Mouse (Mus musculus): ENCODE results near the gene Det1. TPM values are rescaled to one million over a fixed set of nuclear protein-coding genes. Genes with fewer than 3 reads are reported as not detected.

Det1 gene
- polyA plus RNA-seq, 1 experiment = 0.20 TPM

DNA sequence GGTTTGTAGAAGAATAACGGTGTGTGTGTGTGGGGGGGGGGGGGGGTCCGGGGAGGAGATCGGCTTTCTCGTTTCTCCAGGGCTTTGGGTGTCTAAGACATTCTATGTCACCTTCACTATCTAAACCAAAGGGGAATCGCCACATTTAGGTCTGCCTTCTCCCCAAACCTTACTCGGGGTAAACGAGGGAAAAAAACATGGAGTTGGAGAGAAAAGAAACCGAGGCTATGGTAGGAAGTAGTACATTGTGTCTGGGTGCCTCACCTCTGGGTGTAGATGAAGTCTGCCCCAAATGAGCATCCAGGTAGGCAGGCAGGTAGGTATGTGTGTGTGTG, 36.6 kb upstream of the Det1 start:
- H3K27me3 ChIP-seq (ENCODE audit: control insufficient read depth) = peaks cover 95% of the 10 kb centered on the region

DNA sequence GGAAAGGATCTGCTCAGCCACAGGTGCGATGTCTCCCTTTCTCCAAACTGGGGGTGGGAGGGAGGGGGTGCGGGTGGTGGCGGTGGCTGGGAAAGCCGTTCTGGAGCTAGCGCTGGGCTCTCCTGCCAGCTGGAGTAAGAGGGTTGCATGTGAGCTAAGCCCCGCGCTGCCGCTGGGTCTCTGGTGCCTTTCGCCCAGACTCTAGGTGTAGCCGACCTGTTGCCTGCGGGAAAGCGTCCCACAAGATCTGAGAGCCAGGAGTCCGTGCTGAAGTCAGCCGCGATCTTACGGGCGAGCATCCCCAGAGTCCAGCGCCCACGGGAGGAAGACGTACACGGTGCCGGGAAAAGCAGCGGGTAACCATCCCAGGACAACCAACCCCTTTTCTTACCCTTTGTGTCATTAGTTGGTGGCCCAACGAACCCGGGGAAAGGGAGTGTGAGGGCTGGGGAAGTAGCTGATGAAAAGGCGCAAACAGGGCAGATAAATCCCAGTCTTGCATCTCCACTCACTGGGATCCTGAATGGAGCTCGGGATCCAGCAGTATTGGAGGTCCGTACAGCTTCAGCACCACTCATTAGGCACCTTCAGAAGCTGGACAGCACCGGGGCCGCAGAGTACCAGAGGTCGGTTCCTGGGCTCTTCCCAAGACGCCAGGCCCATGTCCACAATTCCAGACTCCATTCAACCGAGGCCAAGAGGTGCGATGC, 36.1 kb upstream of the Det1 start:
- H3K9me3 ChIP-seq (ENCODE audit: control insufficient read depth, low read length) = peaks cover 5% of the 10 kb centered on the region; the same call in 1 of the 2 replicates
- TF ChIP-seq GATA1 (IDR thresholded peaks at IDR 0.05; ENCODE audit: low read length) (no peak), TAL1 (IDR thresholded peaks at IDR 0.05; ENCODE audit: low read length) (no peak)
- H3K4me1 ChIP-seq (ENCODE audit: control insufficient read depth) = no peaks in the 10 kb centered on the region
- H3K27me3 ChIP-seq (ENCODE audit: control insufficient read depth) = peaks cover 93% of the 10 kb centered on the region
- no peak overlapping the region for H3K4me3 ChIP-seq (replicated peaks)
- H3K36me3 ChIP-seq (ENCODE audit: control insufficient read depth) = no peaks in the 10 kb centered on the region

More for the DNA sequence above, 36.6 kb upstream of the Det1 start:
- Histone ChIP-seq H3K36me3 (ENCODE audit: control insufficient read depth) (no peaks in the 10 kb centered on the region), H3K4me3 (replicated peaks) (no peak overlapping the region), H3K4me1 (ENCODE audit: control insufficient read depth) (no peaks in the 10 kb centered on the region), H3K9me3 (ENCODE audit: control insufficient read depth, low read length) (peaks cover 5% of the 10 kb centered on the region; the same call in 1 of the 2 replicates)
- no peak for TF ChIP-seq TAL1 (IDR thresholded peaks at IDR 0.05; ENCODE audit: low read length)
- no peak for TF ChIP-seq GATA1 (IDR thresholded peaks at IDR 0.05; ENCODE audit: low read length)

GRCm38 (mm10) chr7:78882469-78882837, 35.4 kb upstream of the Det1 start:
- no peak overlapping the region for H3K4me3 ChIP-seq (replicated peaks)
- TF ChIP-seq TAL1 (IDR thresholded peaks at IDR 0.05; ENCODE audit: low read length) (no peak), GATA1 (IDR thresholded peaks at IDR 0.05; ENCODE audit: low read length) (no peak)

GRCm38 (mm10) chr7:78881607-78882468, 34.8 kb upstream of the Det1 start:
- no peak for TF ChIP-seq TAL1 (IDR thresholded peaks at IDR 0.05; ENCODE audit: low read length)
- no peak for TF ChIP-seq GATA1 (IDR thresholded peaks at IDR 0.05; ENCODE audit: low read length)
- Histone ChIP-seq H3K36me3 (ENCODE audit: control insufficient read depth) (no peaks in the 10 kb centered on the region), H3K9me3 (ENCODE audit: control insufficient read depth, low read length) (peaks cover 5% of the 10 kb centered on the region; the same call in 1 of the 2 replicates), H3K4me3 (replicated peaks) (no peak overlapping the region), H3K4me1 (ENCODE audit: control insufficient read depth) (no peaks in the 10 kb centered on the region), H3K27me3 (ENCODE audit: control insufficient read depth) (peaks cover 83% of the 10 kb centered on the region)

More at GRCm38 (mm10) chr7:78882469-78882837, 35.4 kb upstream of the Det1 start:
- Histone ChIP-seq H3K4me1 (ENCODE audit: control insufficient read depth) (no peaks in the 10 kb centered on the region), H3K9me3 (ENCODE audit: control insufficient read depth, low read length) (peaks cover 5% of the 10 kb centered on the region; the same call in 1 of the 2 replicates), H3K27me3 (ENCODE audit: control insufficient read depth) (peaks cover 86% of the 10 kb centered on the region), H3K36me3 (ENCODE audit: control insufficient read depth) (no peaks in the 10 kb centered on the region)

DNA sequence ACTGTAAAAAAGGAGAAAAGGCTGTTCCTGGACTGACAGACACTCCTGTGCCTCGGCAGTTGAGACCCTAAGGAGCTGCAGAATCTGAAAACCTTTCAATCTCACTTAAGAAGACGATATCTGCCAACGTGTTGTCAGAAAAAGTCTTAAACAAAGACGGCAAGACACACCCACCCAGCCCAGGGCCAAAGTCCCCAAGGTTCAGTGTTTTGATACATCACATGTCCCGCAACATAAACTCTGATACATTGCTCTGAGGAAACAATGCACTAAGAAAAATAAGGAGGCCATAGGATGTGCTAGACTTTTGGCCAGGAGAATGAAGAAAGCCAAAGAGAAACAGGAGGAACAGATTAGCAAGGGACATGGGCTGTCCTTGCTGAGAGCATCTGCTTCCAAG, 25.8 kb upstream of the Det1 start:
- Histone ChIP-seq H3K4me1 (ENCODE audit: control insufficient read depth) (no peaks in the 10 kb centered on the region), H3K27me3 (ENCODE audit: control insufficient read depth) (peaks cover 2% of the 10 kb centered on the region; the same call in 1 of the 2 replicates), H3K9me3 (ENCODE audit: control insufficient read depth, low read length) (no peaks in the 10 kb centered on the region), H3K4me3 (replicated peaks) (no peak overlapping the region), H3K36me3 (ENCODE audit: control insufficient read depth) (no peaks in the 10 kb centered on the region)
- TF ChIP-seq GATA1 (IDR thresholded peaks at IDR 0.05; ENCODE audit: low read length) (no peak), TAL1 (IDR thresholded peaks at IDR 0.05; ENCODE audit: low read length) (no peak)

- H3K4me1 ChIP-seq (ENCODE audit: control insufficient read depth) = no peaks in the 10 kb centered on the region
- no peaks in the 10 kb centered on the region for H3K9me3 ChIP-seq (ENCODE audit: control insufficient read depth, low read length)
- H3K27me3 ChIP-seq (ENCODE audit: control insufficient read depth) = peaks cover 2% of the 10 kb centered on the region; the same call in 1 of the 2 replicates
- TF ChIP-seq GATA1 (IDR thresholded peaks at IDR 0.05; ENCODE audit: low read length) (no peak), TAL1 (IDR thresholded peaks at IDR 0.05; ENCODE audit: low read length) (no peak)
- H3K36me3 ChIP-seq (ENCODE audit: control insufficient read depth) = no peaks in the 10 kb centered on the region
- no peak overlapping the region for H3K4me3 ChIP-seq (replicated peaks)
These were observed 25.3 kb upstream of the Det1 start for GRCm38 (mm10) chr7:78872366-78872765.

GRCm38 (mm10) chr7:78868731-78869130, 21.7 kb upstream of the Det1 start:
- Histone ChIP-seq H3K4me3 (replicated peaks) (no peak overlapping the region), H3K27me3 (ENCODE audit: control insufficient read depth) (no peaks in the 10 kb centered on the region), H3K9me3 (ENCODE audit: control insufficient read depth, low read length) (no peaks in the 10 kb centered on the region), H3K36me3 (ENCODE audit: control insufficient read depth) (no peaks in the 10 kb centered on the region), H3K4me1 (ENCODE audit: control insufficient read depth) (peaks cover 3% of the 10 kb centered on the region)
- TF ChIP-seq TAL1 (IDR thresholded peaks at IDR 0.05; ENCODE audit: low read length) (no peak), GATA1 (IDR thresholded peaks at IDR 0.05; ENCODE audit: low read length) (no peak)

GRCm38 (mm10) chr7:78865212-78865949, 18.3 kb upstream of the Det1 start:
- TF ChIP-seq TAL1 (IDR thresholded peaks at IDR 0.05; ENCODE audit: low read length) (no peak), GATA1 (IDR thresholded peaks at IDR 0.05; ENCODE audit: low read length) (no peak)
- Histone ChIP-seq H3K27me3 (ENCODE audit: control insufficient read depth) (no peaks in the 10 kb centered on the region), H3K4me1 (ENCODE audit: control insufficient read depth) (peaks cover 3% of the 10 kb centered on the region), H3K9me3 (ENCODE audit: control insufficient read depth, low read length) (no peaks in the 10 kb centered on the region), H3K36me3 (ENCODE audit: control insufficient read depth) (no peaks in the 10 kb centered on the region), H3K4me3 (replicated peaks) (no peak overlapping the region)

DNA sequence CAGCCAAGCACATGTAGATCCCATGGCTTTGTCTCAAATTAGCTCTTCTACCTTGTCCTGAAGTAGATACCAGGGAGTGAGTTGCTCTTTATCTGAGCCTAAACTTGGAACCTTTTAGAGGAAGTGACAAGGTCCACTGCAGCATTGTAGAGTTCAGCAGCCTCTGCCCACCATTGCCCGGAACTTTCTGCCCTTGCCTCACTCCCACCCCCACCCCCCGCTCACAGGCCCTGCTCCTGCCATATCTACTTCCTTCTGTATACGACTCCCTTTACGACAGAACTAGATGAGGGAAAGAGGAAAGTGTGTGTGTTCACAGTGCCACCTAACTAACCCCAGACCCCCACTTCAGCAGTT, 17.4 kb upstream of the Det1 start:
- no peak overlapping the region for H3K4me3 ChIP-seq (replicated peaks)
- no peak for TF ChIP-seq TAL1 (IDR thresholded peaks at IDR 0.05; ENCODE audit: low read length)
- TF ChIP-seq GATA1 (IDR thresholded peaks at IDR 0.05; ENCODE audit: low read length) = no peak
- H3K4me1 ChIP-seq (ENCODE audit: control insufficient read depth) = peaks cover 3% of the 10 kb centered on the region
- H3K36me3 ChIP-seq (ENCODE audit: control insufficient read depth) = no peaks in the 10 kb centered on the region
- H3K9me3 ChIP-seq (ENCODE audit: control insufficient read depth, low read length) = no peaks in the 10 kb centered on the region
- H3K27me3 ChIP-seq (ENCODE audit: control insufficient read depth) = no peaks in the 10 kb centered on the region

All from erythroblast, embryonic 14.5 days (primary cell).